Mouse (Mus musculus) urinary bladder, postnatal 10 days (tissue): Measurements from ENCODE around the gene Krtap21-1.

ENCODE experiments used
- DNase-seq: peaks from one replicate; pipeline ENCODE4 v3.0.0; 2022; ENCODE audit warnings: low spot score

The Krtap21-1 gene

DNA sequence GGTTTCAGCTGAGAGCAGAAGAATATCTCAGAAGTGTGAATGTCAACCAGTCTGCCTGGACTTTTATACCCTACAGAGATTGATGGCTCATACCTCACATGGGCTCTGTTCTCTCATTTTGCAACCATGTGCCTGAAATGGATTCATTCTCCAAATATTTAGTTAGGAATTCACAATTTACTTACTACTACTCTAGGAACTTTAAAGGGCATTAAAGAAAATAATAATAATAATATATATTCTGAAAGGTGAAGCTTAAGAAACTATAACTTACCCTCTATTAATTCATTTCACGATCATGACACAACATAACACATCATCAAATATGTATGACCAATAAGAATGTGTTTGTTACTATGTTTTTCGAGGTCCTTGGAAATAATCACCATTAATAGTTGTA lies at the start of gene Krtap21-1:
TSS of gene Krtap21-1 (minus strand) at position 101 of the 400 bp plus-strand sequence.
- no peak for DNase-seq

DNA sequence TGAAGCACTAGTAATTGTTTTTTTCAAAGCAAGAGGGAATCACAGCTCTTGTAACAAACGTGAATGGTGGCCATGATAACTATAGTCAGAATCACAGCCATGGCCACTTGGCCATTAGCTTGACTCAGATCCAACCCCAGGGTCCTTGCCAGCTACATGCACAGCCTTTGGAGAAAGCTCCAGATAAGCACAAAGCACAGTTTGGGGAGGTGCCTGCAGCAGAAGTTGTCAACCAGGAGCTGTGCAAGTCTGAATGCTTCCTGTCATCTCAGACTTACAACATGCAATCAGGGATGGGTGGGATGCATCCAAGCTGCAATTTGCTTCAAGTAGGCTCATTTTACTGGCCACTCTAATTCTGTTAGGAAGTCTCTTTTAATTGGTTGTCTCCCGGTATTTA lies 25.9 kb upstream of the Krtap21-1 start:
- no peak for DNase-seq

DNA sequence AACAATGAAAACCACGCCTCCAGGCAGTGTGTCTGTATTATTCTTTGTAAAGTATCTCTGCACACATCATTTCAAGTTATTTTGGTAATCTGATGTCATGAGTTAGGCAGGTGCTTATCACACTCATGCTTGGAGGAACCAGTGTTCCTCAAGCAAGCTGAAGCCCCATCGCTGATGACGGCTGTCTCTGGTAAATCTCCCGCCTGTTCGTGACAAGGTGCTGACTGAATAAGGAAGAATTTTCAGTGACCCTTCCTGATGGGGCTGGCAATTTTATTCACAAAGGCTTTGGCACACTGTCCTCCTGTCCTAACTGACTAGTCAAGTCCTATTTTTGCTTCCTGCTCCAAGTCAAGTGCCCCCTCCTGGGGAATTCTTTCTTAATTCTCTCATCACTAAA lies 21.6 kb upstream of the Krtap21-1 start:
- no peak for DNase-seq

DNA sequence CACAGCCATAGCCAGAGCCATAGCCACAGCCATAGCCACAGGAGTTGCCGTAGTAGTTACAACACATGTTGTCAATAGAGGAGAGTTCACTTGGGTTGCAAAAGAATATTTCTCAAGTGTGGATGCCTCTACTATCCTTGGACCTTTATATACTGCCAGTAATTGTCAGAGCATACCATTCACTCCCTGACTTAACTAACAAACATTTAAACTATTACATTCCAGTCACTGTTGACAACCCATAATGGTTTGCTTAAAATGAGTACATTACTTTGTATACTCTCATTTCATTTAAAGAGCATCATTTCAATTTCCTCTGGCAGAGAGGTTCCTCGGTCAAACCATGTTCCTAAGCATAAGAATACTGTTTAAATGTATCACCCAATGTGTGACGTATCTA lies 16.3 kb upstream of the Krtap21-1 start, which contains the start of gene Krtap6-2:
TSS of gene Krtap6-2 (minus strand) at position 101 of the 400 bp plus-strand sequence.
- DNase-seq: no peak

DNA sequence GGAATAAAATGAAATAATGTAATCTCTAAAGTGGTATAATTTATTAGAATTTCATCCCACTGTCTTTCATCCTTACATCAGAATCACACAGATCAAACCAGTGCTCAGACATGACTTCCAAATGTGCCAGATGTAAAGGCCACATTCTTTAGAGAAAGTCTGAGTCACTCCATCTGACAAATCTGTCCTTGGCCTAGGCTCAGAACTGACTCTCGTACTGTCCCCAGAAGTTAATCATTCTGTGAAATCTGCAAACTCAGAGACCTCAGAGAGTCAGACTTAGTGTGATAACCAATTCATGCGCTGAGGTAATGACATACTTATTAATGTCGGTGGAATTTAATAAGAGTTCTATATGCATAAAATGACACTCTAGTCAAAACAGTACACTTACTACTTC lies 12.6 kb upstream of the Krtap21-1 start:
- no peak for DNase-seq

DNA sequence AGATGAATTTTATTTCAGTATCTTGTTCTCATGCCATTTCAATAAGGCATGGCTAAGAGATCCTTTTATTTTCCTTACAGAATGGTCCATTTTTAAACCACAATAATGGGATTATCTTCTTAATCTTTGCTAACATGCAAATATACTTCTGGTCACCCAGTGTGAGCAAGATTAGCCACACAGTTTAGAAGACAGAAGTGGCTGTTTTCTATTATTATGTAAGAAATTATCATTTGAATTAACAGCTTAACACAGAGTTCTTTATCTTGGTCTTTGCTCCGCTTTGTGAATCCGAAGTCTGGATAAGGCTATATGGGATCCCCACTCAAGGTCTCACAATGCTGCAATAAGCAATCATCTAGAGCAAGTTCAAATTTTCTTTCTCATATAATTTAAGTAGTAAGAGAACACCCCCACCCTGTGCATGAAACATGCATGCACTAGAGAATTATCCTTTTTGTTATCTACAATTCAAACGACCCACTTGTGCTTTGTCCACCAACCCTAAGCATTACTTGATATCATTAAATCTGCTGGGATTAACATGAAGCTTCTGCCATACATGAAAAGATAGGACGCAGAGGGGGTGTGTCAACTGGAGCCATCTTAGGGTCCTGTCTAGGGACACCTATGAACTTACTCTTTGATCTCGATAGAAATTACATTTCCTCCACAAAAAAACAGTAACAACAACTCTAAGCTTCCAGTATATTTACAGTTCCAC lies 6.8 kb upstream of the Krtap21-1 start:
- no peak for DNase-seq

DNA sequence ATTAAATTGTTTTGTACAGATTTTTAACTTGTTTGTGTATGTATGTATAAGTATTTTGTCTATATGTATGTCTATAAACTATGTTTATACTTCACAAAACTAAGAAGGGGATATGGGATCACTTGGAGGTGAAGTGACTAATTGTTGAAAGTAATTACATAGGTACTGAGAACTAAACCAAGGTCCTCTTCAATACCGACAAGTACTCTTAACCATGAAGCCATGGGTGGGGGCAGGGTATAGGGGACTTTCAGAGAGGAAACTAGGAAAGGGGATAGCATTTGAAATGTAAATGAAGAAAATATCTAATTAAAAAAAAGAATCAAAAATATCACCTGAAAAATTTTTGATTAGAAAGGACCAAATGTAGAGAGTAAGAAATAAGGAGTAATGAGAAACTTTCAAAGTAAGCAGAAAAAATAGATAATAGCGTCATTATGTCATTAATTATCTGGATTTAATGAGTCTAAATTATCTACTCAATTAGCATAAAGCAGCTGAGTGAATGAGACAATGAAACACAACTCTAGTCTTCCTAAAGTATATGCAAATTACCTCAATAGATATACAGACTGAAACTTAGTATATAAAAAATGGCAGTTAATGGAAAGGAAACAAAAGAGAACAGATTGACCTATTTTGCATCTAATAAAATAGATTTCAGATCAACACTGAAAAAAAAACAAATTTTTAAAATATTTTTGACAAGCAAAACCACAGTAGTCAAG lies 30.8 kb downstream of the Krtap21-1 start:
- no peak for DNase-seq
